Mouse (Mus musculus): ENCODE data around the gene 4930503B20Rik.

DNA sequence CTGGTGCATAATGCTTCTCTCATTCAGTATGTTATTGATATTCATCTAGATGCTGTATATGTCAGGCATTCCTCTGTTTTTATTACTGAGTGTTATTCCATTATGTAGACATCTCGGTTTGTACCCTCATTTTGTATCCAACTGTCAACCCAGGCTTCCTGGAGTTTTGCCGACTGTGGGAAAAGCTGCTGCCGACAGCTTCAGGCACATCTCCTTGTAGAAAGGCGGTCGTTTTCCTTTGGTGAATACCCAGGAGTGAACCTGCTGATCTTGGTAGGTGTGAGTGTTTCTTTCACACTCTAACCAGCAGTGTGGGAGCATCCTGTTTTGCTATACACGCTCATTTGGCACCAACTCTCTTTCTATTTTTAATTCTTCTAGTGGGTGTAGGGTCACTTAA is 9.9 kb upstream of the 4930503B20Rik start:
- TF ChIP-seq CTCF (IDR thresholded peaks at IDR 0.05; ENCODE audit: extremely low read depth, insufficient read depth, low read length), result no peak
- TF ChIP-seq POLR2A (IDR thresholded peaks at IDR 0.05; ENCODE audit: extremely low read depth, insufficient read depth, low read length), result no peak
